Mouse (Mus musculus) heart, postnatal 0 days (tissue): ENCODE measurements around the gene Alkbh1. TPM values are rescaled to one million over a fixed set of nuclear protein-coding genes. Genes with fewer than 3 reads are reported as not detected.

Experiments used
- ATAC-seq: fragments of 200-750 bp; cut with Nextera tagmentation; 2 replicates; pipeline ENCODE4 v1.8.0; 2017; ENCODE audit warnings: low read depth, moderate number of reproducible peaks, moderate library complexity; ENCODE audit not compliant: insufficient read depth
- DNase-seq: peaks from one replicate; pipeline ENCODE4 v3.0.0-alpha.2; 2016; ENCODE audit warnings: low spot score
- H3K27ac ChIP-seq: fragments of 300-500 bp; sonication (generic); 2 replicates; pipeline ENCODE4 v1.5.1; 2014; ENCODE audit warnings: low read depth, mild to moderate bottlenecking
- H3K27me3 ChIP-seq: fragments of 300-500 bp; sonication (generic); 2 replicates; pipeline ENCODE4 v1.6.1; 2014; ENCODE audit warnings: low read length, mixed read lengths; ENCODE audit not compliant: control insufficient read depth, insufficient read depth
- H3K36me3 ChIP-seq: fragments of 300-500 bp; sonication (generic); replicated peaks from 2 replicates; pipeline ENCODE4 v1.6.1; 2014; ENCODE audit warnings: low read length, mixed read lengths; ENCODE audit not compliant: control insufficient read depth, insufficient read depth
- H3K4me1 ChIP-seq: fragments of 300-500 bp; sonication (generic); 2 replicates; pipeline ENCODE4 v1.6.1; 2014; ENCODE audit warnings: antibody characterized with exemption; ENCODE audit not compliant: control insufficient read depth, insufficient read depth
- H3K4me2 ChIP-seq: fragments of 300-500 bp; sonication (generic); 2 replicates; pipeline ENCODE4 v1.6.1; 2014; ENCODE audit warnings: low read depth, mild to moderate bottlenecking, low read length, moderate library complexity
- H3K4me3 ChIP-seq: fragments of 300-500 bp; sonication (generic); 2 replicates; pipeline ENCODE4 v1.5.1; 2014; ENCODE audit warnings: low read depth, low read length
- H3K9ac ChIP-seq: fragments of 300-500 bp; sonication (generic); replicated peaks from 2 replicates; pipeline ENCODE4 v1.6.1; 2014; ENCODE audit warnings: low read depth, low read length, mixed read lengths
- H3K9me3 ChIP-seq: fragments of 300-500 bp; sonication (generic); replicated peaks from 2 replicates; pipeline ENCODE4 v1.6.1; 2016; ENCODE audit warnings: low read length; ENCODE audit not compliant: control insufficient read depth
- CTCF ChIP-seq: IDR thresholded peaks from 2 replicates; pipeline ENCODE4 v1.5.1; 2016; ENCODE audit warnings: antibody characterized with exemption, control low read depth, low read depth
- EP300 ChIP-seq: IDR thresholded peaks from 2 replicates; pipeline ENCODE4 v1.6.1; 2016; ENCODE audit warnings: antibody characterized with exemption, low read depth
- WGBS: fragments of 180-500 bp; shearing (Covaris S2); extraction: QIAGEN DNeasy Blood & Tissue Kit; methylation state at CpG from one replicate; pipeline ENCODE4 v1.1.7; 2014; 5-methylcytosine and 5-hydroxymethylcytosine counted together
- polyA plus RNA-seq: library from polyadenylated mRNA; unstranded; fragments of >200 nt; fragmentation: Nextera tagmentation; extraction: Ambion mirVana; gene quantifications from 2 replicates; pipeline ENCODE4 v1.2.1, GENCODE M21; 2015
- total RNA-seq: library from RNA; depleted of rRNA; stranded (reverse); fragments of >200 nt; gene quantifications from 2 replicates; pipeline ENCODE4 v1.2.3, GENCODE M21; 2014; ENCODE audit warnings: low replicate concordance

The Alkbh1 gene
- total and polyA plus RNA-seq, 2 experiments from 2014 or later: 17.7 to 26.2 TPM

DNA sequence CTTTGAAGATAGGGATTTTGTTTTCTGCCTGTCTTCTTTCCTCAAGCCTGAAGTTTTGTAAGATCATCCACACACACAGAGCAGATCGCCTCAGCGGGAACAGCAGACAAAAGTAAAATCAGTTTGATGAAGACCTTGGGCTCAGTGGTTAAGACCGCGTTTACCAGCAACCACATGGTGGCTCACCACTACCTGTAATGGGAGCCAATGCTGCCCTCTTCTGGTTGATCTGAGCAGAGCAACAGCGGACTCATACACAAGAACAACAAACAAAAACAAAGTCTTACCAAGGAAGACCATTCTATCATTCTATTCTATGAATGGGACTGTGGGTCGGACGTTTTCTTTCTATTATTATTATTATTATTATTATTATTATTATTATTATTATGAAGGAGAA is 27.1 kb downstream of the Alkbh1 start:
- Histone ChIP-seq H3K4me3 (no peak overlapping the region), H3K27ac (no peak overlapping the region), H3K9ac (no peak overlapping the region), H3K4me2 (no peak overlapping the region), H3K36me3 (no peaks in the 10 kb centered on the region), H3K9me3 (no peaks in the 10 kb centered on the region), H3K27me3 (no peaks in the 10 kb centered on the region), H3K4me1 (no peaks in the 10 kb centered on the region)
- ATAC-seq (peak; percentile 56; the same call in 1 of the 2 replicates), DNase-seq (peak; percentile 46)
- TF ChIP-seq CTCF (peak; percentile 89), EP300 (no peak)
- WGBS: 19% methylated on average over 7 of the region's 7 CpGs

DNA sequence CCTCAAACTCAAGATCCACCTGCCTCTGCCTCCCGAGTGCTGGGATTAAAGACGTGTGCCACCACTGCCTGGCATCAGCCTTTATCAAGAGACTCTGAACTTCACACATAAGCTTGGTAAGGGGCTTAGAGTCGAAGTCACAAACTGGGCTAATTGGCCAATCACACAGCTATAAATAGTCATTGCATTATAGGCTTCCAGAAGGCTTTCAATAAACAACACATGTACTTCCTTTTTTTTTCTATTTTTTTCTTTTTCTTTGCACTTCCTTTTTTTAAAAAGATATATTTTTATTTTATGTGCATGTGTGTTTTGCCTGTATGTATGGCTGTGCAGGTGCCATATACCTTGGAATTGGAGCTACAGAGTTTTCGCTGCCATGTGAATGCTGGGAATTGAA is 28.5 kb downstream of the Alkbh1 start:
- H3K36me3 ChIP-seq: no peaks in the 10 kb centered on the region
- H3K4me2 ChIP-seq: no peak overlapping the region
- no peak overlapping the region for H3K9ac ChIP-seq
- no peaks in the 10 kb centered on the region for H3K27me3 ChIP-seq
- H3K27ac ChIP-seq: no peak overlapping the region
- H3K4me1 ChIP-seq: peaks cover 8% of the 10 kb centered on the region
- ATAC-seq: no peak
- H3K4me3 ChIP-seq: no peak overlapping the region
- no peaks in the 10 kb centered on the region for H3K9me3 ChIP-seq
- no peak for TF ChIP-seq CTCF
- TF ChIP-seq EP300: no peak
- 54% methylated on average over 4 of the region's 4 CpGs for WGBS
- no peak for DNase-seq

- Histone ChIP-seq H3K4me2 (no peak overlapping the region), H3K27me3 (no peaks in the 10 kb centered on the region), H3K27ac (no peak overlapping the region), H3K4me1 (peaks cover 12% of the 10 kb centered on the region), H3K9me3 (no peaks in the 10 kb centered on the region), H3K4me3 (no peak overlapping the region), H3K36me3 (no peaks in the 10 kb centered on the region), H3K9ac (no peak overlapping the region)
- ATAC-seq (peak; percentile 39; the same call in 1 of the 2 replicates), DNase-seq (peak; percentile 65)
- 20% methylated on average over 4 of the region's 4 CpGs for WGBS
- TF ChIP-seq CTCF (peak; percentile 81), EP300 (no peak)
These were observed 30.5 kb downstream of the Alkbh1 start for GRCm38 (mm10) chr12:87413179-87413790.

- 14% methylated on average over 7 of the region's 7 CpGs for WGBS
- Histone ChIP-seq H3K9ac (no peak overlapping the region), H3K27me3 (no peaks in the 10 kb centered on the region), H3K9me3 (no peaks in the 10 kb centered on the region), H3K4me1 (peaks cover 20% of the 10 kb centered on the region), H3K27ac (no peak overlapping the region), H3K4me3 (no peak overlapping the region), H3K4me2 (0 out of 2 replicates have a peak overlapping the region, but pooled peaks have one; percentile 12), H3K36me3 (no peaks in the 10 kb centered on the region)
- TF ChIP-seq CTCF (no peak), EP300 (no peak)
- ATAC-seq: no peak
- DNase-seq: no peak
These were observed 32.8 kb downstream of the Alkbh1 start for GRCm38 (mm10) chr12:87410999-87411398.

DNA sequence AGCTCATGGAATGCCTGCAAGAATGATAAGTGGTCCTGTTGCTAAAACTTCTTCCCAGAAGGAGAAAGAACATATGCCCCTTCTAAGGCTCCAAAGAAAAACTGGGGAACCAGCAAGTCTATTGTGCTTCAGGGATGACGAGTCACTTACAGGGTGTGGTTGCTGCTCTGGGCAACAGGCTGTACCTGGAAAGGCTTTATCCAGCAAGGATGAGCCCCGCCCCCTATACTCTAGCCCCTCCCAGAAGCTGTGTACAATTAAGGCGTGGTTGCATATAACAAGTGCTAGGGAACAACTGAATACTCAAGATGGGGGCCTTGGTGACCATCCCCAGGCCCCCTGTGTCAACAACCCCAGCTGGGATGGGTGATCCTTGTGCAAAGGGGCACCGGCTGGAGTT is 34.7 kb downstream of the Alkbh1 start:
- Histone ChIP-seq H3K4me2 (no peak overlapping the region), H3K27me3 (no peaks in the 10 kb centered on the region), H3K9me3 (no peaks in the 10 kb centered on the region), H3K36me3 (no peaks in the 10 kb centered on the region), H3K27ac (no peak overlapping the region), H3K4me3 (no peak overlapping the region), H3K9ac (no peak overlapping the region), H3K4me1 (peaks cover 20% of the 10 kb centered on the region)
- WGBS: 89% methylated on average over 4 of the region's 4 CpGs
- no peak for TF ChIP-seq CTCF
- TF ChIP-seq EP300: no peak
- no peak for DNase-seq
- ATAC-seq: no peak
